Mouse (Mus musculus): ENCODE data around the gene Slc9a2. TPM values are rescaled to one million over a fixed set of nuclear protein-coding genes. Genes with fewer than 3 reads are reported as not detected.

Gene Slc9a2
- total and polyA plus RNA-seq, 2 experiments from 2014 or later = 0.88 to 0.99 TPM

DNA sequence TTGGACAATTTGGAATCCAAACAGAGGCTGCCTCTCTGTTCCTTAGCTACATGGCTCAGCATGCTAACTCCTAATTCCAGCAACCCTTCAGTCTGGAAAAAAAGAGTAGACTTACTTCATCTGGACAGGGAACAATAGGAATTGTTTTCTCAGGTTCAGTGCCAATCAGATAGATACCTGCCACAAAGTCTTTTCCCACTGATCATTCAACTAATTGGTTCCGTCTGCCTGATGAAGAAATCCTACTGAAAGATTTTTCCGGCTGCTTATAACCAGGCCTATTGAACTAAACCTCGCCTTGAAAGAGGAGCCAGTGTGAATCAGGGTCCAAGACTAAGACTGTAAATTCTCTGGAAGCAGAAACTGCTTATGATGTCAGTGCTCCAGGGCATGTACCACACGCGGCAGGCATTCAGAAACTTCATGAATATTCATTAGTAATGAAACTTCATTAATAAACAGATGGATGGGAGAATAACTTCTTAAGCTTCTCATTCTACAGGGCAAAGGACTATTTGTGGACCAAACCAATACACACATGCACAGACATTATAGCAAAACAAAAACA is 109.4 kb downstream of the Slc9a2 start:
- Histone ChIP-seq H3K27me3 (ENCODE audit: insufficient read depth, low read length) (no peaks in the 10 kb centered on the region), H3K4me1 (ENCODE audit: insufficient read depth, low read length) (peaks cover 8% of the 10 kb centered on the region; the same call in 1 of the 2 replicates), H3K9ac (replicated peaks; ENCODE audit: low read length, poor library complexity, severe bottlenecking) (peak overlapping the region; percentile 63), H3K4me2 (ENCODE audit: low read depth, low read length, poor library complexity, severe bottlenecking) (peak overlapping the region; percentile 84), H3K9me3 (ENCODE audit: low read length) (no peaks in the 10 kb centered on the region), H3K4me3 (ENCODE audit: low read depth, low read length) (peak overlapping the region; percentile 71), H3K36me3 (ENCODE audit: insufficient read depth, low read length) (no peaks in the 10 kb centered on the region), H3K27ac (ENCODE audit: low read depth, low read length) (no peak overlapping the region)
- no peak for TF ChIP-seq CTCF (IDR thresholded peaks at IDR 0.05)
- 14% methylated on average over 5 of the region's 5 CpGs for WGBS
- DNase-seq (ENCODE audit: low spot score) (peak; percentile 28), ATAC-seq (ENCODE audit: low FRiP score) (peak; percentile 45; the same call in 1 of the 2 replicates)

DNA sequence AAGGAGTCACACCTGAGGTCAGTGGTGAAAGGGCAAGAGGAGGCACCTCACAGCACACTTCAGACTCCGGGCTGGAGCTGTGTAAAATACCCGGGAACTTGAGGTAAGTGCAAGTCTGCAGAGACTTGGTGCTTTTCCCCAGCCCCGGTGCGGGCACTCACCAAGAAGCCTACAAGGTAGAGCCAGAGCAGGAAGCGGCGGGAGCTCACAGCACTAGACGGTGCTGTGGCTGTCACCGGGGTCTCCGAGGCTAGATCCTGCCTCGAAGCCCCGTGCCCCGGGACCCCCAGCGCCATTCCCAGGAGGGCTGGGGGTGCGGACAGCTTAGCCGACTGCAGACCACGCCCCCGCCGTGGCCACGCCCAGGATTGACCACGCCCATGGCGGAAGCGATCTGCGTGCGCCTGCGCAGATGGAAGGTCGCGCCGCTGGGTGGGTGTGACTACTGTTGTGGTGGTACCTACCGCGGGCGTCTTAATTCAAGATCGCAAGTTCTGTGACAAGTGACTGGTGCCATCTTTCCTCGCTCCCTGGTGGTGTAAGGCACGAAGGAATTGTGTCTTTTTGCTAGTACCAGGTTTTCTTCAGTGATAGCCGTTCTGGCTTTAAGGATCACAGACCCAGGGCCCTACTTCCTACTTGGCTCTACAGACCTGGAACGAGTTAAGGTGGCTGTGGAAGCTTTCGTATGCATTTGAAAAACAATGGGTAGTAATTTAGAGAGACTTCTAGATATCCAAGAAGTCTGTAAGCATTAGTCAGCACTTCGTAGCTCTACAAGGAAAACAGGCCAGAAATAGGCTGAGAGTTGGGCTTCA is 110.2 kb downstream of the Slc9a2 start, which contains the start of gene Mfsd9:
Gene Mfsd9 (minus strand): TSS at position 364 of the 818 bp plus-strand sequence.
- DNase-seq (ENCODE audit: low spot score) (peak; percentile 87), ATAC-seq (ENCODE audit: low FRiP score) (peak; percentile 94)
- peak within 1 kb of the TSS; percentile 71 for H3K4me3 ChIP-seq (ENCODE audit: low read depth, low read length)
- peak within 1 kb of the TSS; percentile 84 for H3K4me2 ChIP-seq (ENCODE audit: low read depth, low read length, poor library complexity, severe bottlenecking)
- no peaks in the 10 kb centered on the region for H3K27me3 ChIP-seq (ENCODE audit: insufficient read depth, low read length)
- H3K4me1 ChIP-seq (ENCODE audit: insufficient read depth, low read length) = peaks cover 8% of the 10 kb centered on the region; the same call in 1 of the 2 replicates
- H3K27ac ChIP-seq (ENCODE audit: low read depth, low read length) = peak within 1 kb of the TSS; percentile 68
- peak within 1 kb of the TSS; percentile 63 for H3K9ac ChIP-seq (replicated peaks; ENCODE audit: low read length, poor library complexity, severe bottlenecking)
- H3K9me3 ChIP-seq (ENCODE audit: low read length) = no peaks in the 10 kb centered on the region
- H3K36me3 ChIP-seq (ENCODE audit: insufficient read depth, low read length) = no peaks in the 10 kb centered on the region
- 8% methylated on average over 38 of the region's 38 CpGs for WGBS
- TF ChIP-seq CTCF (IDR thresholded peaks at IDR 0.05) = no peak

DNA sequence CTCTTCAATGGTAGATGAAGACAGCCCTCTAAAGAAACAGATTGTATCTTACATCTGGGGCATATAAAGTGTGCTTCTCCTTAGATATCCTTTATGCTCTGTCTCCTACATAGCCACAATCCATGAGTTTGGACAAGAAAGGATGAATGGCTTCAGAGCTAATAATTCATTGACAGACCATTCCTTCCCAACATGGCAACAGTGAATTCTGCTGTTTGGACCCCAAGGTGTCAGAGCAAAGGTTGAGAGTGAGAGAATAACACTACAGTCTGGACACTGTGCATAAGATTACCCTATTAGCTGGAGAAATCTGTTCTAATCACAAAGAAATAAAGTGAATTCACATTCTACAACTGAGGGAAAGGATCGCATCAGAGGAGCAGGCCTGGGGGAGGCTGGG is 115.1 kb downstream of the Slc9a2 start:
- Histone ChIP-seq H3K27me3 (ENCODE audit: insufficient read depth, low read length) (no peaks in the 10 kb centered on the region), H3K9me3 (ENCODE audit: low read length) (no peaks in the 10 kb centered on the region), H3K4me2 (ENCODE audit: low read depth, low read length, poor library complexity, severe bottlenecking) (no peak overlapping the region), H3K27ac (ENCODE audit: low read depth, low read length) (no peak overlapping the region), H3K9ac (replicated peaks; ENCODE audit: low read length, poor library complexity, severe bottlenecking) (no peak overlapping the region), H3K36me3 (ENCODE audit: insufficient read depth, low read length) (no peaks in the 10 kb centered on the region), H3K4me3 (ENCODE audit: low read depth, low read length) (no peak overlapping the region), H3K4me1 (ENCODE audit: insufficient read depth, low read length) (no peaks in the 10 kb centered on the region)
- no peak for TF ChIP-seq CTCF (IDR thresholded peaks at IDR 0.05)
- DNase-seq (ENCODE audit: low spot score) (no peak), ATAC-seq (ENCODE audit: low FRiP score) (no peak)
- 100% methylated on average over 1 of the region's 1 CpGs for WGBS

DNA sequence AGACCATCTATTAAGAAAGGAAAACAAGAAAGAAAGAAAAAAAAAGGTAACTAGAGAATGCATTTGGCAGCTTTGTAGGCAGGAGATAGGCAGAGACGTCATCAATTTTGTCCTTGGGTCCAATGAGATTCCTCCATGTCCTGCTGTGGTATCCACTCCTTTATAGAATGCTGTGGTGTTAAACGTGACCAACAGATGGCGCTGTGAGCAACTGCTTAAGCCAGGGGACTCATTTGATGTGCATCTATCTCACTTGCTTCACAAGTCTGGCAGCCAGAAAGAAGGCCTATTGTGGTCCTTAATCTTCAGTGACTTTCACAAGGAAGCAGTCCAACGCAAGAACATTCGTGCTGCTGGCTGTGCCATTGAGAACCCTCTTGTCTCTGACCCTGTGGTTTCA is 117.0 kb downstream of the Slc9a2 start:
- DNase-seq (ENCODE audit: low spot score) = peak; percentile 83
- Histone ChIP-seq H3K27ac (ENCODE audit: low read depth, low read length) (no peak overlapping the region), H3K4me2 (ENCODE audit: low read depth, low read length, poor library complexity, severe bottlenecking) (no peak overlapping the region), H3K36me3 (ENCODE audit: insufficient read depth, low read length) (no peaks in the 10 kb centered on the region), H3K4me3 (ENCODE audit: low read depth, low read length) (no peak overlapping the region), H3K4me1 (ENCODE audit: insufficient read depth, low read length) (no peaks in the 10 kb centered on the region), H3K9me3 (ENCODE audit: low read length) (no peaks in the 10 kb centered on the region), H3K9ac (replicated peaks; ENCODE audit: low read length, poor library complexity, severe bottlenecking) (no peak overlapping the region), H3K27me3 (ENCODE audit: insufficient read depth, low read length) (no peaks in the 10 kb centered on the region)
- 13% methylated on average over 5 of the region's 5 CpGs for WGBS
- peak; percentile 84 for TF ChIP-seq CTCF (IDR thresholded peaks at IDR 0.05)
- ATAC-seq (ENCODE audit: low FRiP score) = no peak

DNA sequence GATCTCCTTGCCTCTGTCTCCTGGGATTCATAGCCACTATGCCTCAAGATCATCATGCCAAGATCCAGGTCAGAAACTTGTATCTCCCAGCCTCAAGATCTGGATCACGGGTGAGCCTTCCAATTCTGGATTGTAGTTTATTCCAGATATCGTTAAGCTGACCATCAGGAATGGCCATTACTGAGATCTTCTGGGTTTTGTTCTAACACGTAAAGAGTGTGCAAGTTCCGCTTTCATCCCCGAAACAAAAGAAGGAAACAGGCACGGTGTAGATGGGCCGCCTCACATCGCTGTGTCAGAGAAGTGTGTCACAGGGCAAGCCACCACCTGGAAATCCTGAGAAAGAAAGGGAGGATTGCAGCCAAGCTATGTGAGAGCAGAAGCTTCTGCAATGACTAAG is 118.7 kb downstream of the Slc9a2 start:
- Histone ChIP-seq H3K9ac (replicated peaks; ENCODE audit: low read length, poor library complexity, severe bottlenecking) (no peak overlapping the region), H3K9me3 (ENCODE audit: low read length) (no peaks in the 10 kb centered on the region), H3K27me3 (ENCODE audit: insufficient read depth, low read length) (no peaks in the 10 kb centered on the region), H3K27ac (ENCODE audit: low read depth, low read length) (no peak overlapping the region), H3K36me3 (ENCODE audit: insufficient read depth, low read length) (no peaks in the 10 kb centered on the region), H3K4me3 (ENCODE audit: low read depth, low read length) (no peak overlapping the region), H3K4me1 (ENCODE audit: insufficient read depth, low read length) (no peaks in the 10 kb centered on the region), H3K4me2 (ENCODE audit: low read depth, low read length, poor library complexity, severe bottlenecking) (no peak overlapping the region)
- DNase-seq (ENCODE audit: low spot score) = no peak
- no peak for TF ChIP-seq CTCF (IDR thresholded peaks at IDR 0.05)
- ATAC-seq (ENCODE audit: low FRiP score) = no peak
- 91% methylated on average over 8 of the region's 8 CpGs for WGBS

DNA sequence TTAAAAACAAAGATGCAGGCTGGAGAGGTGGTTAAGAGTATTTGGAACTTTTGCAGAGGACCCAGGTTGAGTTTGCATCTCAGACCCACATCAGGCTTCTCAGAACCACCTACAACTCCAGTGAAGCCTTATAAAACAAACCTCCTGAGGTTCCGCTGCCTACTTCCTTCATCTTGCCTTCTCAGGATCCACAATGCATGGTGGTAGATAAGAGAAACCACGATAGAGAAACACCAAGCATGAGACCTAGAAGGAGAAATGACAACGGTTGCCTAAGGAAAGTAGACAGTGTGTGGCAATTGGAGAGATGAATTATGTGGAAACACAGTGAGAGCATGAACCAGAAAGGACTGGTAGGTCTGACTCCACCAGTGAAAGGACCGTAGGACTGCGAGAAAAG is 120.5 kb downstream of the Slc9a2 start:
- Histone ChIP-seq H3K4me3 (ENCODE audit: low read depth, low read length) (no peak overlapping the region), H3K4me1 (ENCODE audit: insufficient read depth, low read length) (no peaks in the 10 kb centered on the region), H3K9ac (replicated peaks; ENCODE audit: low read length, poor library complexity, severe bottlenecking) (no peak overlapping the region), H3K27ac (ENCODE audit: low read depth, low read length) (no peak overlapping the region), H3K27me3 (ENCODE audit: insufficient read depth, low read length) (no peaks in the 10 kb centered on the region), H3K36me3 (ENCODE audit: insufficient read depth, low read length) (no peaks in the 10 kb centered on the region), H3K9me3 (ENCODE audit: low read length) (no peaks in the 10 kb centered on the region), H3K4me2 (ENCODE audit: low read depth, low read length, poor library complexity, severe bottlenecking) (no peak overlapping the region)
- no peak for ATAC-seq (ENCODE audit: low FRiP score)
- DNase-seq (ENCODE audit: low spot score) = no peak
- no peak for TF ChIP-seq CTCF (IDR thresholded peaks at IDR 0.05)
- 82% methylated on average over 5 of the region's 5 CpGs for WGBS

All from midbrain, postnatal 0 days (tissue).